Mouse (Mus musculus) liver, postnatal 0 days (tissue): ENCODE measurements around the gene Pop7. TPM values are rescaled to one million over a fixed set of nuclear protein-coding genes. Genes with fewer than 3 reads are reported as not detected.

Experiments
- ATAC-seq: fragments of 200-750 bp; cut with Nextera tagmentation; 2 replicates; pipeline ENCODE4 v1.8.0; 2017; ENCODE audit warnings: mild to moderate bottlenecking, moderate library complexity
- DNase-seq: peaks from one replicate; pipeline ENCODE4 v3.0.0-alpha.2; 2016
- H3K27ac ChIP-seq: fragments of 300-500 bp; sonication (generic); 2 replicates; pipeline ENCODE4 v1.5.1; 2014; ENCODE audit warnings: antibody characterized with exemption, moderate library complexity, mild to moderate bottlenecking, low read depth
- H3K27me3 ChIP-seq: fragments of 300-500 bp; sonication (generic); 2 replicates; pipeline ENCODE4 v1.6.1; 2014; ENCODE audit warnings: low read length, control low read depth, mixed read lengths; ENCODE audit not compliant: insufficient read depth
- H3K36me3 ChIP-seq: fragments of 300-500 bp; sonication (generic); replicated peaks from 2 replicates; pipeline ENCODE4 v1.6.1; 2014; ENCODE audit warnings: mild to moderate bottlenecking, control low read depth, low read length, moderate library complexity, mixed read lengths; ENCODE audit not compliant: insufficient read depth
- H3K4me1 ChIP-seq: fragments of 300-500 bp; sonication (generic); 2 replicates; pipeline ENCODE4 v1.6.1; 2014; ENCODE audit warnings: antibody characterized with exemption, mild to moderate bottlenecking, control low read depth; ENCODE audit not compliant: insufficient read depth
- H3K4me2 ChIP-seq: fragments of 300-500 bp; sonication (generic); 2 replicates; pipeline ENCODE4 v1.6.1; 2014; ENCODE audit warnings: low read depth, mild to moderate bottlenecking, low read length, moderate library complexity, mixed read lengths
- H3K4me3 ChIP-seq: fragments of 300-500 bp; sonication (generic); 2 replicates; pipeline ENCODE4 v1.5.1; 2014; ENCODE audit warnings: low read depth, low read length
- H3K9ac ChIP-seq: fragments of 300-500 bp; sonication (generic); replicated peaks from 2 replicates; pipeline ENCODE4 v1.6.1; 2014; ENCODE audit warnings: mild to moderate bottlenecking, moderate library complexity
- H3K9me3 ChIP-seq: fragments of 300-500 bp; sonication (generic); 2 replicates; pipeline ENCODE4 v1.6.1; 2016; ENCODE audit warnings: mild to moderate bottlenecking, control low read depth, low read length, mixed read lengths
- CTCF ChIP-seq: sonication (generic); IDR thresholded peaks from 2 replicates; pipeline ENCODE4 v1.5.1; 2016; ENCODE audit warnings: antibody characterized with exemption, low read depth
- EP300 ChIP-seq: IDR thresholded peaks from 2 replicates; pipeline ENCODE4 v1.6.1; 2016; ENCODE audit warnings: antibody characterized with exemption, low read depth, mild to moderate bottlenecking
- WGBS: fragments of 180-500 bp; shearing (Covaris S2); extraction: QIAGEN DNeasy Blood & Tissue Kit; methylation state at CpG from one replicate; pipeline ENCODE4 v1.1.7; 2014; ENCODE audit not compliant: insufficient replicate concordance; 5-methylcytosine and 5-hydroxymethylcytosine counted together
- polyA plus RNA-seq: library from polyadenylated mRNA; unstranded; fragments of >200 nt; fragmentation: Nextera tagmentation; extraction: Ambion mirVana; gene quantifications from 2 replicates; pipeline ENCODE4 v1.2.1, GENCODE M21; 2015

Pop7 gene
- polyA plus RNA-seq, 1 experiment from 2014 or later = 27.7 TPM

DNA sequence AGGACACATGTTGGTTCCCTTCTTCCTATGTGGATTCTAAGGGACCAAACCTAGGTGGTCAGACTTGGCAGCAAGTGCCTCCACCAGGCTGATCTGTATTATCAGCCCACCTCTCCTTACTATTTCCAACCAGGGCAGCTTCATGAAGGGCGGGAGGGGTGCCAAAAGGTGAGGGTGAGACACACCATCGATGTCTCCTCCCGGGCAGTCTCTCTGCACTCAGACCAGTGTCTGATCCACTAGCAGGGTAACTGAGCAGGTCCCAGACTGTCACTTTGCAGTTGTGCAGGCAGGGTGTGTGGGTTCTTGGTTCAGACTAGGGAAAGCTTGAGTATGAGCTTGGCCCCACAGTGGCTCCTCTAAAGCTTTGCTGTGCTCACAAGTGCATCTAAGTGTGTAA lies 12.5 kb upstream of the Pop7 start:
- Histone ChIP-seq H3K9me3 (no peaks in the 10 kb centered on the region), H3K4me2 (no peak overlapping the region), H3K27ac (no peak overlapping the region), H3K9ac (no peak overlapping the region), H3K36me3 (peaks cover 13% of the 10 kb centered on the region), H3K27me3 (no peaks in the 10 kb centered on the region), H3K4me3 (no peak overlapping the region), H3K4me1 (peaks cover 11% of the 10 kb centered on the region)
- ATAC-seq (no peak), DNase-seq (no peak)
- 77% methylated on average over 3 of the region's 3 CpGs for WGBS
- no peak for TF ChIP-seq CTCF
- TF ChIP-seq EP300 = no peak

- no peak for TF ChIP-seq EP300
- no peak for TF ChIP-seq CTCF
- DNase-seq (no peak), ATAC-seq (no peak)
- H3K4me1 ChIP-seq = peaks cover 13% of the 10 kb centered on the region
- no peaks in the 10 kb centered on the region for H3K27me3 ChIP-seq
- H3K9ac ChIP-seq = no peak overlapping the region
- WGBS = 79% methylated on average over 12 of the region's 12 CpGs
- peaks cover 6% of the 10 kb centered on the region for H3K36me3 ChIP-seq
- no peak overlapping the region for H3K4me3 ChIP-seq
- no peaks in the 10 kb centered on the region for H3K9me3 ChIP-seq
- H3K27ac ChIP-seq = no peak overlapping the region
- H3K4me2 ChIP-seq = no peak overlapping the region
Measured at GRCm38 (mm10) chr5:137513951-137514721, 11.8 kb upstream of the Pop7 start.

GRCm38 (mm10) chr5:137512847-137513794 lies 10.8 kb upstream of the Pop7 start:
- Histone ChIP-seq H3K4me2 (no peak overlapping the region), H3K9me3 (no peaks in the 10 kb centered on the region), H3K27me3 (no peaks in the 10 kb centered on the region), H3K4me3 (no peak overlapping the region), H3K27ac (no peak overlapping the region), H3K9ac (no peak overlapping the region), H3K36me3 (no peaks in the 10 kb centered on the region; the same call in 1 of the 2 replicates), H3K4me1 (peaks cover 13% of the 10 kb centered on the region)
- no peak for DNase-seq
- no peak for TF ChIP-seq EP300
- peak; percentile 72 for TF ChIP-seq CTCF
- ATAC-seq = no peak
- WGBS = 76% methylated on average over 11 of the region's 11 CpGs

DNA sequence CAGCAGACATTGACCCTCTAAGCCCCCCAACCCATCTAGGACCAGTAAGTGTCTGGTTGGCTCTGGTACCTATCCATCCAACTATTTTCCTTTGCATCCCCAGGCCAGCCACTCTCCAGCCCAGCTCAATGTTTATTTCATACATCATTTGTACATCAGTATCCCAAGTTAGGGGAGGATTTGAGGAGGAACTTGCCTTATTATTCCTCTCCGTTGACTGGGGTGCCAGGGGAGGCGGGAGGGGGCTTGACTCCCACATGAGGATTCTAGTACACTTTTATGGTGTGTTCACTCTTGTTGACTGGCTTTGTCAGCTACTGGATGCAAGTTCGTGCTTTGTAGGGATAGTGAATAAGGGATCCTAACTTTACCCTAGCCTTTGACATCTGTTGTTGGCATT lies 9.4 kb upstream of the Pop7 start:
- no peaks in the 10 kb centered on the region for H3K9me3 ChIP-seq
- no peak overlapping the region for H3K9ac ChIP-seq
- TF ChIP-seq CTCF = no peak
- TF ChIP-seq EP300 = no peak
- peaks cover 13% of the 10 kb centered on the region for H3K4me1 ChIP-seq
- H3K36me3 ChIP-seq = no peaks in the 10 kb centered on the region
- DNase-seq (no peak), ATAC-seq (no peak)
- H3K27me3 ChIP-seq = no peaks in the 10 kb centered on the region
- WGBS = 63% methylated on average over 3 of the region's 3 CpGs
- H3K27ac ChIP-seq = no peak overlapping the region
- peak overlapping the region; percentile 90 for H3K4me2 ChIP-seq
- peak overlapping the region; percentile 90 for H3K4me3 ChIP-seq

GRCm38 (mm10) chr5:137510573-137511390 lies 8.5 kb upstream of the Pop7 start:
- no peaks in the 10 kb centered on the region for H3K27me3 ChIP-seq
- H3K27ac ChIP-seq = peak overlapping the region; percentile 82
- DNase-seq (no peak), ATAC-seq (peak; percentile 73)
- no peaks in the 10 kb centered on the region for H3K9me3 ChIP-seq
- no peaks in the 10 kb centered on the region for H3K36me3 ChIP-seq
- peaks cover 13% of the 10 kb centered on the region for H3K4me1 ChIP-seq
- TF ChIP-seq CTCF (no peak), EP300 (no peak)
- peak overlapping the region; percentile 90 for H3K4me3 ChIP-seq
- H3K4me2 ChIP-seq = peak overlapping the region; percentile 90
- 2% methylated on average over 38 of the region's 83 CpGs for WGBS
- peak overlapping the region; percentile 93 for H3K9ac ChIP-seq
